Mouse (Mus musculus) MEL (cell line): Measurements from ENCODE around the gene Pcbp4.

Experiments
- CTCF ChIP-seq, 3 experiments: IDR thresholded peaks in 2 of 3; conservative IDR thresholded peaks in 1 of 3; 2 replicates each; pipeline ENCODE4 v1.5.1; 2011 to 2012; ENCODE audit warnings: low read length in 3 of 3, low read depth in 2 of 3, mild to moderate bottlenecking in 2 of 3, improper control_type of control experiment in 1 of 3, inconsistent platforms in 1 of 3, mixed read lengths in 1 of 3, moderate library complexity in 1 of 3; ENCODE audit not compliant: control insufficient read depth in 1 of 3, insufficient read depth in 1 of 3, poor library complexity in 1 of 3, severe bottlenecking in 1 of 3
- NRF1 ChIP-seq: IDR thresholded peaks from 2 replicates; pipeline ENCODE4 v1.6.1; 2014; ENCODE audit warnings: low read depth, mild to moderate bottlenecking, inconsistent platforms, low read length, improper control_type of control experiment, moderate library complexity; ENCODE audit not compliant: poor library complexity, insufficient read depth, severe bottlenecking
- POLR2A ChIP-seq, 2 experiments: IDR thresholded peaks; 2 replicates each; pipeline ENCODE4 v1.6.1; 2011 to 2012; ENCODE audit warnings: low read length in 2 of 2, mild to moderate bottlenecking in 2 of 2, control low read depth in 1 of 2, improper control_type of control experiment in 1 of 2, low read depth in 1 of 2, moderate library complexity in 1 of 2; ENCODE audit not compliant: control insufficient read depth in 1 of 2, insufficient read depth in 1 of 2, poor library complexity in 1 of 2
- POLR2AphosphoS2 ChIP-seq: IDR thresholded peaks from 2 replicates; pipeline ENCODE4 v1.6.1; 2011; ENCODE audit warnings: low read length, improper control_type of control experiment

- TF ChIP-seq CTCF (IDR thresholded peaks at IDR 0.05 in 2 of 3, conservative IDR thresholded peaks at IDR 0.05 in 1 of 3; ENCODE audit: control insufficient read depth in 1 of 3, insufficient read depth in 1 of 3, low read depth in 2 of 3, low read length in 3 of 3, poor library complexity in 1 of 3, severe bottlenecking in 1 of 3) (no peak), POLR2AphosphoS2 (no peak), POLR2A (IDR thresholded peaks at IDR 0.05; ENCODE audit: control insufficient read depth in 1 of 2, insufficient read depth in 1 of 2, low read depth in 1 of 2, low read length in 2 of 2, poor library complexity in 1 of 2) (no peak), NRF1 (no peak)
Measured at GRCm38 (mm10) chr9:106456325-106457162, 3.5 kb downstream of the Pcbp4 start.
